ENCODE assay signal across 9 mouse cellular contexts in genomic region chr19:60467588-60468007, GRCm38 (mm10). TPM values are rescaled to one million over a fixed set of nuclear protein-coding genes. Genes with fewer than 3 reads are reported as not detected.
DNase-seq lines count a peak whose midpoint lies in the region; ATAC-seq and TF ChIP-seq lines count a peak whose summit lies in the region.
"Had no signal": no experiment of that assay in that cellular context is flagged by ENCODE, and none has a peak within 500 bp of the region (broad histone marks: within the 10 kb centered on the region; RNA-seq: fewer than 3 reads in every experiment).

No protein-coding gene starts in this region.

- peaks cover 8% of the 10 kb centered on the region for H3K4me1 ChIP-seq in testis, adult 2 months (ENCODE audit: control insufficient read depth, insufficient read depth, low read length)

- no peak overlapping the region for H3K27ac ChIP-seq in testis, adult 2 months (ENCODE audit: control insufficient read depth, insufficient read depth, low read depth, low read length)

- TF ChIP-seq POLR2A in testis, adult 2 months (IDR thresholded peaks at IDR 0.05; ENCODE audit: control insufficient read depth, low read depth, low read length) = no peak

- ATAC-seq in cerebellum, adult (ENCODE audit: insufficient number of reproducible peaks, low FRiP score, low TSS enrichment) = peak; percentile 24; the same call in 1 of the 2 replicates
- ATAC-seq in megakaryocyte, adult 5-6 weeks (ENCODE audit: poor library complexity, severe bottlenecking) = peak; percentile 41

- TF ChIP-seq CTCF in testis, adult 2 months (IDR thresholded peaks at IDR 0.05; ENCODE audit: control insufficient read depth, insufficient read depth, insufficient replicate concordance, low read depth, low read length) = no peak

- no peaks in the 10 kb centered on the region for H3K36me3 ChIP-seq in testis, adult 2 months (ENCODE audit: control insufficient read depth, insufficient read depth, low read length)

- H3K4me3 ChIP-seq in testis, adult 2 months (ENCODE audit: control insufficient read depth, low read depth, low read length) = peak overlapping the region; percentile 30

- no peak for DNase-seq in cerebellum, adult 11 months
- no peak for DNase-seq in testis, postnatal 14 days (ENCODE audit: low spot score)
- no peak for DNase-seq in layer of hippocampus, postnatal 14 days (ENCODE audit: low spot score in 2 of 2)
- DNase-seq in layer of hippocampus, adult 18-20 months (ENCODE audit: low spot score in 2 of 2) = no peak
- DNase-seq in adrenal gland, adult 8-10 months = no peak

- H3K27me3 ChIP-seq in testis, adult 2 months (ENCODE audit: control insufficient read depth, insufficient read depth, low read length) = no peaks in the 10 kb centered on the region

RNA-seq across cellular contexts. Expression of gene Prlhr, which starts 0.5 kb away (rescaled TPM):
- polyA plus RNA-seq in testis, adult 2 months (2012; rRNA removed) = not detected in 2 replicates
- total RNA-seq in megakaryocyte, adult 5-6 weeks (2015) = not detected in 2 replicates
- not detected in 2 replicates for total RNA-seq in megakaryocyte, adult 5-6 weeks (2017)
- under 1 TPM in 1 of 2 experiments, not detected in 1; 0.28 TPM for total RNA-seq in layer of hippocampus, postnatal 14 days (2021)
- under 1 TPM; 0.27 to 0.48 TPM for total RNA-seq in layer of hippocampus, adult 18-20 months (2021)
- total RNA-seq in adrenal gland, adult 8-10 months (2022) = 1 to 10 TPM in 2 of 4 experiments, under 1 TPM in 2; 0.28 to 1.9 (median 1.1) TPM
- polyA plus RNA-seq: large intestine, adult 2 months had no signal
